Mouse (Mus musculus) G1E-ER4 (cell line): ENCODE measurements around the gene Zmym2. TPM values are rescaled to one million over a fixed set of nuclear protein-coding genes. Genes with fewer than 3 reads are reported as not detected.
"Not testable (repeated sequence)": the region's sequence is repeated elsewhere in the genome, so short reads cannot be mapped to it uniquely, and the experiment has no call there.

ENCODE experiments used
- GATA1 ChIP-seq: IDR thresholded peaks from one replicate; pipeline ENCODE4 v1.8.0; 2012; ENCODE audit warnings: low read length, inconsistent platforms
- polyA plus RNA-seq: library from polyadenylated mRNA; stranded (reverse); fragments of >175 nt; gene quantifications from 2 replicates; pipeline ENCODE4 v1.2.3, GENCODE M21; 2012

The Zmym2 gene
- polyA plus RNA-seq = 1.4 and 2.2 TPM in 2 replicates

- not testable (repeated sequence) for TF ChIP-seq GATA1
These were observed at the start of gene Zmym2 for GRCm38 (mm10) chr14:56886594-56887513. TSS of gene Zmym2 (plus strand) at chr14:56886653.

- no peak for TF ChIP-seq GATA1
These were observed 42.4 kb upstream of the Zmym2 start for GRCm38 (mm10) chr14:56844033-56844432.

- TF ChIP-seq GATA1 = no peak
These were observed 41.9 kb upstream of the Zmym2 start for GRCm38 (mm10) chr14:56844507-56844906.

GRCm38 (mm10) chr14:56848322-56848721 lies 38.1 kb upstream of the Zmym2 start:
- no peak for TF ChIP-seq GATA1

- TF ChIP-seq GATA1 = no peak
These were observed 36.8 kb upstream of the Zmym2 start for GRCm38 (mm10) chr14:56849681-56850080.

- no peak for TF ChIP-seq GATA1
These were observed 22.4 kb upstream of the Zmym2 start for GRCm38 (mm10) chr14:56864041-56864440.

GRCm38 (mm10) chr14:56864641-56865040 lies 21.8 kb upstream of the Zmym2 start:
- no peak for TF ChIP-seq GATA1

GRCm38 (mm10) chr14:56873525-56873924 lies 12.9 kb upstream of the Zmym2 start:
- TF ChIP-seq GATA1 = no peak

- TF ChIP-seq GATA1 = no peak
These were observed 10.8 kb upstream of the Zmym2 start for GRCm38 (mm10) chr14:56875586-56876159.

GRCm38 (mm10) chr14:56881271-56881670 lies 5.2 kb upstream of the Zmym2 start:
- TF ChIP-seq GATA1 = no peak

GRCm38 (mm10) chr14:56883431-56883830 lies 3.0 kb upstream of the Zmym2 start:
- no peak for TF ChIP-seq GATA1

GRCm38 (mm10) chr14:56885308-56885771 lies 1.1 kb upstream of the Zmym2 start:
- no peak for TF ChIP-seq GATA1

GRCm38 (mm10) chr14:56887514-56887880 lies 1.0 kb downstream of the Zmym2 start:
- no peak for TF ChIP-seq GATA1

GRCm38 (mm10) chr14:56887887-56888286 lies 1.4 kb downstream of the Zmym2 start:
- no peak for TF ChIP-seq GATA1

- no peak for TF ChIP-seq GATA1
These were observed 2.0 kb downstream of the Zmym2 start for GRCm38 (mm10) chr14:56888416-56888815.

GRCm38 (mm10) chr14:56894417-56894816 lies 8.0 kb downstream of the Zmym2 start:
- no peak for TF ChIP-seq GATA1

GRCm38 (mm10) chr14:56896521-56896920 lies 10.1 kb downstream of the Zmym2 start:
- TF ChIP-seq GATA1 = no peak
